Mouse (Mus musculus): ENCODE data around the gene Aspn. TPM values are rescaled to one million over a fixed set of nuclear protein-coding genes. Genes with fewer than 3 reads are reported as not detected.

The Aspn gene
- total and polyA plus RNA-seq, 3 experiments, result 4.3 to 16.7 (median 13.8) TPM

DNA sequence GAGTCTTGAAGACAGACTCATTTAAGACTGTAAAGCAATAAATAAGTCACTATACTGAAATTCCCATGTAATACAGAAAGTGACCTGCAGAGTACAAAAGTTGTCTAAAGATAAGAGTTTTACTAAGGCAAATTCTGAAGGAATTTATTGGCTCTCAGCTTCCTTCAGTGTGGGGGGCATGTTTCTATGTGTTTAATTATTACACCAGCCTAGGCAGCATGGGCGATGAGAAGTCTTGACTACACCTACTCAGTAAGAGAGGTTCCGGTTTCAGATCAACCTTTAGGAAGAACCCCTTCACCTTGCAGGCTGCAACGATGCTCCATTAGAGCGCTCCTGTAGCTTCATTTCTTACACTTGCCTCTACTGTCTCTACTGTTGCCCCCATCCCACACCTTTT is 13.6 kb upstream of the Aspn start:
- no peak overlapping the region for H3K4me3 ChIP-seq
- H3K4me1 ChIP-seq (ENCODE audit: control insufficient read depth, insufficient read depth, low read length), result no peaks in the 10 kb centered on the region
- no peak for DNase-seq
- WGBS, result 94% methylated on average over 4 of the region's 4 CpGs
- H3K36me3 ChIP-seq (ENCODE audit: control insufficient read depth, insufficient read depth, low read length), result no peaks in the 10 kb centered on the region
- no peaks in the 10 kb centered on the region for H3K27me3 ChIP-seq (ENCODE audit: control insufficient read depth, insufficient read depth, low read length)
- intact Hi-C loops (cut with DNase I), result no loop called here
- H3K9ac ChIP-seq (ENCODE audit: low read depth, low read length), result no peak overlapping the region
- TF ChIP-seq POLR2A (IDR thresholded peaks at IDR 0.05; ENCODE audit: insufficient read depth, low read depth, low read length) (no peak), CTCF (IDR thresholded peaks at IDR 0.05) (0 out of 2 replicates have a peak, but pooled peaks have one; percentile 17)
- no peaks in the 10 kb centered on the region for H3K79me2 ChIP-seq (replicated peaks; ENCODE audit: control insufficient read depth, insufficient read depth, low read length)
- H3K27ac ChIP-seq, result no peak overlapping the region

DNA sequence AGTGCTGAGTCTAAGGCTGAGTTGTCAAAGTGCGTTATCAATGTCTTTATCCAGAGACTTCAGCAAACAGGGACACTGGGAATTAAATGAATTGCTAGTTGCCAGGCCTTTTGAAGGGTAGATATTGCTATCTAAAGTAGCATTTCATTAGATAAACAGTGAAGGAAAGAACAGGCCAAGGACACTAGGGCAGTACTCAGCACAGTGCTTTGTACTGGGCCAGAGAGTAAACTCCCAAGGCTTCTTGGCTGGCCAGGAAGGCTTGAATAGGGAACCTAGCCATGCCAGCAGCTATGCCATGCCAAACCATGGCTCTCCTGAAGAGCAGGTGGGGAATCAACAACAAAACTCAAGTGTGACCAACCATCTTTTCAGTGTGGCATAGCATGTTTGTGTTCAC is 7.3 kb upstream of the Aspn start:
- TF ChIP-seq EP300 (IDR thresholded peaks at IDR 0.05; ENCODE audit: insufficient read depth, low read depth, low read length), result no peak
- no peak for TF ChIP-seq POLR2A (IDR thresholded peaks at IDR 0.05; ENCODE audit: insufficient read depth, low read depth, low read length)
- TF ChIP-seq CTCF (IDR thresholded peaks at IDR 0.05), result no peak
- H3K9ac ChIP-seq (ENCODE audit: low read depth, low read length), result no peak overlapping the region
- intact Hi-C loops (cut with DNase I), result no loop called here
- H3K36me3 ChIP-seq (ENCODE audit: control insufficient read depth, insufficient read depth, low read length), result no peaks in the 10 kb centered on the region
- 96% methylated on average over 1 of the region's 1 CpGs for WGBS
- no peaks in the 10 kb centered on the region for H3K79me2 ChIP-seq (replicated peaks; ENCODE audit: control insufficient read depth, insufficient read depth, low read length)
- no peaks in the 10 kb centered on the region for H3K27me3 ChIP-seq (ENCODE audit: control insufficient read depth, insufficient read depth, low read length)
- H3K27ac ChIP-seq, result no peak overlapping the region
- no peak overlapping the region for H3K4me3 ChIP-seq
- no peak for DNase-seq
- H3K4me1 ChIP-seq (ENCODE audit: control insufficient read depth, insufficient read depth, low read length), result no peaks in the 10 kb centered on the region; the same call in 1 of the 2 replicates

DNA sequence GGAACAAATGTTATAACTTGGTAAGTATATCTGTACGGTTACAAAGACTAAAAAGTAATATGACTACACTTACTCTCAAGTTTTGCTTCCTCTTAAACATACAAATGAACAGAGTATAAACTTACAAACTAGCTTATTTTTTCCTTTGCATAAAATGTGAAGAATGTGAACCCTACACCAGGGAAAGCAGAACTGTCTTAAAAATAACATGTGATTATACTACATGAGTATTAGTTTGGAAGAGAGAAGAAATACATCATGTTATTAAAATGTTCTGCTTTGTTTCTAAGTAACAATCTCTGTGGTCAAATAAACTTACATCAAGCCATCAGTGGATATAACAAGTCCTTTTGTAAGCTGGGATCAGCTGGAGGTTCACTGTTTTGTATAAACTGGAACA is 5.5 kb upstream of the Aspn start:
- Histone ChIP-seq H3K27me3 (ENCODE audit: control insufficient read depth, insufficient read depth, low read length) (no peaks in the 10 kb centered on the region), H3K27ac (no peak overlapping the region; the same call in 1 of the 2 replicates), H3K4me1 (ENCODE audit: control insufficient read depth, insufficient read depth, low read length) (no peaks in the 10 kb centered on the region; the same call in 1 of the 2 replicates), H3K36me3 (ENCODE audit: control insufficient read depth, insufficient read depth, low read length) (no peaks in the 10 kb centered on the region), H3K9ac (ENCODE audit: low read depth, low read length) (no peak overlapping the region), H3K79me2 (replicated peaks; ENCODE audit: control insufficient read depth, insufficient read depth, low read length) (no peaks in the 10 kb centered on the region), H3K4me3 (no peak overlapping the region)
- TF ChIP-seq CTCF (IDR thresholded peaks at IDR 0.05) (no peak), EP300 (IDR thresholded peaks at IDR 0.05; ENCODE audit: insufficient read depth, low read depth, low read length) (no peak), POLR2A (IDR thresholded peaks at IDR 0.05; ENCODE audit: insufficient read depth, low read depth, low read length) (no peak)
- WGBS, result 86% methylated on average over 1 of the region's 1 CpGs
- no peak for DNase-seq
- intact Hi-C loops (cut with DNase I), result no loop called here

DNA sequence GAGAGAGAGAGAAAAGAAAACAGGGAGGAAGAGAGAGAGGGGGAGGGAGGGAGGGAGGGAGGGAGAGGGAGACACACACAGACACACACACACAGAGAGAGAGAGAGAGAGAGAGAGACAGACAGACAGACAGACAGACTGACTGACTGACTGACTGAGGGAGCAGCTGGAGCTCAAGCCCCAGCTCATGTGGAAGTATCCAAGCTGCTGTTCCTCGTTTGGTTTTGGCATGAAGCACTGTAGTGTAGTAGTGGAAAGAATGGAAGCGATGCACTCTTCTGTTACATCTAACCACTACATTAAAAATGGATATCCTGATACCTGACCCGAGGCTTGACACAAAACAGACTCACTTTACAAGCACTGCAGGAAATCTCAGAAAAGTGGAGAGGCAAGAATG is 1.4 kb downstream of the Aspn start:
- no peak for TF ChIP-seq CTCF (IDR thresholded peaks at IDR 0.05)
- no peak for TF ChIP-seq EP300 (IDR thresholded peaks at IDR 0.05; ENCODE audit: insufficient read depth, low read depth, low read length)
- no peak for TF ChIP-seq POLR2A (IDR thresholded peaks at IDR 0.05; ENCODE audit: insufficient read depth, low read depth, low read length)
- 15% methylated on average over 3 of the region's 3 CpGs for whole genome bisulfite sequencing
- no peaks in the 10 kb centered on the region for H3K27me3 ChIP-seq (ENCODE audit: control insufficient read depth, insufficient read depth, low read length)
- DNase-seq, result peak in 1 of 2 experiments; percentile 16
- H3K79me2 ChIP-seq (replicated peaks; ENCODE audit: control insufficient read depth, insufficient read depth, low read length), result no peaks in the 10 kb centered on the region
- H3K4me1 ChIP-seq (ENCODE audit: control insufficient read depth, insufficient read depth, low read length), result peaks cover 5% of the 10 kb centered on the region
- intact Hi-C loops (cut with DNase I), result loop anchor here (5.0 kb wide), 2 partner anchors 38 to 93 kb away; no protein-coding TSS in a partner anchor
- peaks cover 2% of the 10 kb centered on the region; the same call in 1 of the 2 replicates for H3K36me3 ChIP-seq (ENCODE audit: control insufficient read depth, insufficient read depth, low read length)
- peak overlapping the region; percentile 26 for H3K4me3 ChIP-seq
- peak overlapping the region; percentile 63 for H3K9ac ChIP-seq (ENCODE audit: low read depth, low read length)
- peak overlapping the region; percentile 65 for H3K27ac ChIP-seq

DNA sequence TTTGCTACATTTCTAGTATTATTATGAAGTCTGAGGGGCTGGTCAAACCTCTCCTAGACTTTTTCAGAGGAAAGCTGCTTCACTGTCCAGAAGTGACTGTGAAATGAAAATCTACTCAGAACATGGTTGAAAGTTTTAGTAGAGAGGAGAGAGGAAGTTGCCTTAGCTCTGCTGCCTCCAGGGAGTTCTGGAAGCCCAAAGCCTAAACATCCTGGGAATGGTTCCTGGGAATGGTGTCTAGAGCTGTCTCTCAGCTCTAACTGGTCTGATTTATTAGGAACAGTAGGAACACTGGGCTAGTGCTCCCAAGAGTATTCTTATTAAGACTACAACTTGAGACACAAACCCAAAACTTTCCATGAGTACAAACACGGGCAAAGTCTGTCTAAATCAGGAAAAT is 2.3 kb downstream of the Aspn start:
- DNase-seq, result peak in 1 of 2 experiments; percentile 39
- Histone ChIP-seq H3K27ac (peak overlapping the region; percentile 65), H3K9ac (ENCODE audit: low read depth, low read length) (no peak overlapping the region), H3K4me3 (no peak overlapping the region), H3K79me2 (replicated peaks; ENCODE audit: control insufficient read depth, insufficient read depth, low read length) (no peaks in the 10 kb centered on the region), H3K36me3 (ENCODE audit: control insufficient read depth, insufficient read depth, low read length) (peaks cover 2% of the 10 kb centered on the region; the same call in 1 of the 2 replicates), H3K4me1 (ENCODE audit: control insufficient read depth, insufficient read depth, low read length) (peaks cover 5% of the 10 kb centered on the region), H3K27me3 (ENCODE audit: control insufficient read depth, insufficient read depth, low read length) (no peaks in the 10 kb centered on the region)
- TF ChIP-seq CTCF (IDR thresholded peaks at IDR 0.05) (no peak), POLR2A (IDR thresholded peaks at IDR 0.05; ENCODE audit: insufficient read depth, low read depth, low read length) (peak; percentile 64; the same call in 1 of the 2 replicates), EP300 (IDR thresholded peaks at IDR 0.05; ENCODE audit: insufficient read depth, low read depth, low read length) (no peak)
- intact Hi-C loops (cut with DNase I), result loop anchor here (5.0 kb wide), 2 partner anchors 39 to 94 kb away; no protein-coding TSS in a partner anchor
- 74% methylated on average over 1 of the region's 1 CpGs for WGBS

DNA sequence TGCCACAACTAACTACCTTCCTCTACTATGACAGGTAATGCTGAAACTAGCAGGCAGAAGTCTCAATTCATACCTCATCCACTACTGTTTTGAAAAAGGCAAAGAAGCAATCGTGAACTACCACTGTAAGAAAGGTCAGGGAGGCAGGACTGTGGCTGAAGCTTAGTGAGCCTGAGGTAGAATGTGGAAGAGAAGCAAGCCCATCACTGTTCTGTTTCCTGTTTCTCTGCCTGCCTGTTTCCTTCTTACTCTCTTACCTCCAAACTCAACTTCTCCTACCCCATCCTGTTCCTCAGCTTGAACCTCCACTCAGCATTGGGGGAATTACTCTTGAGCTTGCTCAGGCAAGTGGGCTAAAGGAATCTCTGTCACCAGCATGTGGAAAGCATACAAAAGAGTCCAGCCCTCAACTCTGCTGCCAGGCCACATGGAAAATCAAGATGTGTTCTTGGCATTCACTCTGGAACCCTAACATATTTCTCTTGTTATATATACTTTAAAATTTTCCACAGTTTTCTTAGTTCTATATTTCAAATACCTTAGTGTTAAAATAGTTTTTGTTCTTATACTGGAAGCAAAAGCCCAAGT is 3.4 kb downstream of the Aspn start:
- H3K4me3 ChIP-seq, result no peak overlapping the region
- no peak overlapping the region for H3K9ac ChIP-seq (ENCODE audit: low read depth, low read length)
- no peaks in the 10 kb centered on the region for H3K79me2 ChIP-seq (replicated peaks; ENCODE audit: control insufficient read depth, insufficient read depth, low read length)
- WGBS, result 63% methylated on average over 1 of the region's 1 CpGs
- no peaks in the 10 kb centered on the region for H3K27me3 ChIP-seq (ENCODE audit: control insufficient read depth, insufficient read depth, low read length)
- peaks cover 2% of the 10 kb centered on the region; the same call in 1 of the 2 replicates for H3K36me3 ChIP-seq (ENCODE audit: control insufficient read depth, insufficient read depth, low read length)
- H3K4me1 ChIP-seq (ENCODE audit: control insufficient read depth, insufficient read depth, low read length), result peaks cover 5% of the 10 kb centered on the region
- peak overlapping the region; percentile 65 for H3K27ac ChIP-seq
- TF ChIP-seq POLR2A (IDR thresholded peaks at IDR 0.05; ENCODE audit: insufficient read depth, low read depth, low read length), result no peak
- no peak for TF ChIP-seq CTCF (IDR thresholded peaks at IDR 0.05)
- no peak for TF ChIP-seq EP300 (IDR thresholded peaks at IDR 0.05; ENCODE audit: insufficient read depth, low read depth, low read length)
- intact Hi-C loops (cut with DNase I), result loop anchor here (5.0 kb wide), 2 partner anchors 40 to 95 kb away; no protein-coding TSS in a partner anchor
- no peak for DNase-seq

All from heart, adult 2 months (tissue).